Mouse (Mus musculus): ENCODE measurements around the gene Gm20716.
"Not testable (repeated sequence)": the region's sequence is repeated elsewhere in the genome, so short reads cannot be mapped to it uniquely, and the experiment has no call there.

Gm20716 gene

GRCm38 (mm10) chr2:168166750-168167460 lies 63.3 kb downstream of the Gm20716 start:
- DNase-seq (ENCODE audit: low read depth, low spot score), result no peak

- DNase-seq (ENCODE audit: low read depth, low spot score), result no peak
These were observed 68.2 kb downstream of the Gm20716 start for GRCm38 (mm10) chr2:168161978-168162377.

GRCm38 (mm10) chr2:168161514-168161971 lies 68.6 kb downstream of the Gm20716 start:
- no peak for DNase-seq (ENCODE audit: low read depth, low spot score)

GRCm38 (mm10) chr2:168160370-168160930 lies 69.7 kb downstream of the Gm20716 start:
- DNase-seq (ENCODE audit: low read depth, low spot score), result no peak

GRCm38 (mm10) chr2:168158911-168159711 lies 71.1 kb downstream of the Gm20716 start:
- DNase-seq (ENCODE audit: low read depth, low spot score), result no peak

GRCm38 (mm10) chr2:168157974-168158373 lies 72.2 kb downstream of the Gm20716 start:
- not testable (repeated sequence) for DNase-seq (ENCODE audit: low read depth, low spot score)

GRCm38 (mm10) chr2:168156361-168156760 lies 73.8 kb downstream of the Gm20716 start:
- no peak for DNase-seq (ENCODE audit: low read depth, low spot score)

GRCm38 (mm10) chr2:168155666-168156065 lies 74.5 kb downstream of the Gm20716 start:
- no peak for DNase-seq (ENCODE audit: low read depth, low spot score)

GRCm38 (mm10) chr2:168154090-168154881 lies 75.9 kb downstream of the Gm20716 start:
- peak; percentile 59 for DNase-seq (ENCODE audit: low read depth, low spot score)

- no peak for DNase-seq (ENCODE audit: low read depth, low spot score)
These were observed 80.9 kb downstream of the Gm20716 start for GRCm38 (mm10) chr2:168149241-168149640.

GRCm38 (mm10) chr2:168147722-168148432 lies 82.3 kb downstream of the Gm20716 start:
- DNase-seq (ENCODE audit: low read depth, low spot score), result no peak

- DNase-seq (ENCODE audit: low read depth, low spot score), result no peak
These were observed 84.7 kb downstream of the Gm20716 start for GRCm38 (mm10) chr2:168145437-168145836.

GRCm38 (mm10) chr2:168143794-168144193 lies 86.4 kb downstream of the Gm20716 start:
- DNase-seq (ENCODE audit: low read depth, low spot score), result no peak

- DNase-seq (ENCODE audit: low read depth, low spot score), result no peak
These were observed 93.0 kb downstream of the Gm20716 start for GRCm38 (mm10) chr2:168137161-168137560.

Data from skeletal muscle tissue, adult 2 months (tissue).